Mouse (Mus musculus): ENCODE results near the gene Cela3b. TPM values are rescaled to one million over a fixed set of nuclear protein-coding genes. Genes with fewer than 3 reads are reported as not detected.

Cela3b gene
- polyA plus RNA-seq, 1 experiment from 2014 or later: not detected

GRCm38 (mm10) chr4:137460676-137461075 lies 30.3 kb upstream of the Cela3b start:
- WGBS: 71% methylated on average over 14 of the region's 14 CpGs
- ATAC-seq (replicated peaks; ENCODE audit: insufficient number of reproducible peaks, insufficient read depth, low FRiP score, low read depth): no peak

GRCm38 (mm10) chr4:137458861-137459260 lies 28.5 kb upstream of the Cela3b start:
- Histone ChIP-seq H3K4me1 (replicated peaks) (peaks cover 19% of the 10 kb centered on the region), H3K4me3 (no peak overlapping the region), H3K9ac (no peak overlapping the region), H3K36me3 (no peaks in the 10 kb centered on the region), H3K27ac (no peak overlapping the region), H3K4me2 (no peak overlapping the region), H3K9me3 (replicated peaks) (no peaks in the 10 kb centered on the region), H3K27me3 (no peaks in the 10 kb centered on the region)
- WGBS: 52% methylated on average over 5 of the region's 5 CpGs
- no peak for ATAC-seq (replicated peaks; ENCODE audit: insufficient number of reproducible peaks, insufficient read depth, low FRiP score, low read depth)

More at GRCm38 (mm10) chr4:137460676-137461075, 30.3 kb upstream of the Cela3b start:
- H3K27ac ChIP-seq: peak overlapping the region; percentile 70
- no peaks in the 10 kb centered on the region for H3K36me3 ChIP-seq
- H3K4me2 ChIP-seq: no peak overlapping the region
- no peaks in the 10 kb centered on the region for H3K27me3 ChIP-seq
- no peaks in the 10 kb centered on the region for H3K9me3 ChIP-seq (replicated peaks)
- H3K4me1 ChIP-seq (replicated peaks): peaks cover 33% of the 10 kb centered on the region
- H3K9ac ChIP-seq: no peak overlapping the region
- H3K4me3 ChIP-seq: no peak overlapping the region

- Histone ChIP-seq H3K27ac (no peak overlapping the region), H3K4me2 (no peak overlapping the region), H3K27me3 (no peaks in the 10 kb centered on the region), H3K36me3 (no peaks in the 10 kb centered on the region), H3K9ac (no peak overlapping the region), H3K9me3 (replicated peaks) (no peaks in the 10 kb centered on the region), H3K4me3 (no peak overlapping the region), H3K4me1 (replicated peaks) (peaks cover 24% of the 10 kb centered on the region)
- WGBS: 78% methylated on average over 9 of the region's 9 CpGs
- ATAC-seq (replicated peaks; ENCODE audit: insufficient number of reproducible peaks, insufficient read depth, low FRiP score, low read depth): no peak
Measured at GRCm38 (mm10) chr4:137458310-137458709, 28.0 kb upstream of the Cela3b start.

- Histone ChIP-seq H3K36me3 (no peaks in the 10 kb centered on the region), H3K4me1 (replicated peaks) (peaks cover 22% of the 10 kb centered on the region), H3K9ac (no peak overlapping the region), H3K4me3 (no peak overlapping the region), H3K27ac (no peak overlapping the region), H3K27me3 (no peaks in the 10 kb centered on the region), H3K9me3 (replicated peaks) (no peaks in the 10 kb centered on the region), H3K4me2 (no peak overlapping the region)
- no peak for ATAC-seq (replicated peaks; ENCODE audit: insufficient number of reproducible peaks, insufficient read depth, low FRiP score, low read depth)
- 30% methylated on average over 4 of the region's 4 CpGs for WGBS
Measured at GRCm38 (mm10) chr4:137457292-137457691, 27.0 kb upstream of the Cela3b start.

DNA sequence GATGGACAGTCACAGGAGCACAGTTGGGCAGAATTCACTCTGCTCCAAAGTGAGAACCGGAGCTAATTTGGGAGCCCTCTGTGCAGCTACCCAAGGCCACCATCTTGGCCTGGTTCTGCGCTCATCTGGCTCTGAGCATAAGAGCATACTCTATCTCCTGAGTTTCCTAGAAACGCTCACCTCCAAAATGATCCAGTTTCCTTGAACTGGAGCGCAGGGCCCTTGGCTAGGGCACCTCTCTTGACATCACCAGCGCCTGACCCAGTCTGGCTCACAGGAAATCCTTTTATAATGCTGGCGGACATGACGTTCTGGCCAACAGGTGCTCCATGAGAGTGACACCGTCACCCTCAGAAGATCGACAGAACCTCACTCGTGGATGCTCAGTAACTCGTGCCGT lies 26.2 kb upstream of the Cela3b start:
- 83% methylated on average over 12 of the region's 12 CpGs for WGBS

GRCm38 (mm10) chr4:137454582-137454981 lies 24.2 kb upstream of the Cela3b start:
- 83% methylated on average over 14 of the region's 14 CpGs for WGBS
- H3K9ac ChIP-seq: no peak overlapping the region
- H3K9me3 ChIP-seq (replicated peaks): no peaks in the 10 kb centered on the region
- no peak overlapping the region for H3K4me3 ChIP-seq
- H3K4me2 ChIP-seq: no peak overlapping the region
- H3K36me3 ChIP-seq: no peaks in the 10 kb centered on the region
- ATAC-seq (replicated peaks; ENCODE audit: insufficient number of reproducible peaks, insufficient read depth, low FRiP score, low read depth): no peak
- no peaks in the 10 kb centered on the region for H3K27me3 ChIP-seq
- H3K4me1 ChIP-seq (replicated peaks): peaks cover 20% of the 10 kb centered on the region; the same call in 1 of the 2 replicates
- H3K27ac ChIP-seq: no peak overlapping the region

More for the DNA sequence above, 26.2 kb upstream of the Cela3b start:
- no peak overlapping the region for H3K4me3 ChIP-seq
- no peak for ATAC-seq (replicated peaks; ENCODE audit: insufficient number of reproducible peaks, insufficient read depth, low FRiP score, low read depth)
- no peak overlapping the region for H3K9ac ChIP-seq
- H3K9me3 ChIP-seq (replicated peaks): no peaks in the 10 kb centered on the region
- no peaks in the 10 kb centered on the region for H3K36me3 ChIP-seq
- H3K27ac ChIP-seq: no peak overlapping the region
- peaks cover 20% of the 10 kb centered on the region for H3K4me1 ChIP-seq (replicated peaks)
- no peak overlapping the region for H3K4me2 ChIP-seq
- H3K27me3 ChIP-seq: no peaks in the 10 kb centered on the region

GRCm38 (mm10) chr4:137453234-137453767 lies 23.0 kb upstream of the Cela3b start, which contains the start of gene 1700013G24Rik:
Gene 1700013G24Rik, plus strand, starts transcription at chr4:137453284.
- Histone ChIP-seq H3K27me3 (no peaks in the 10 kb centered on the region), H3K9me3 (replicated peaks) (no peaks in the 10 kb centered on the region), H3K9ac (no peak within 1 kb of the TSS), H3K4me3 (no peak within 1 kb of the TSS), H3K27ac (no peak within 1 kb of the TSS), H3K4me1 (replicated peaks) (peaks cover 30% of the 10 kb centered on the region), H3K4me2 (no peak within 1 kb of the TSS), H3K36me3 (no peaks in the 10 kb centered on the region)
- 87% methylated on average over 8 of the region's 8 CpGs for WGBS
- ATAC-seq (replicated peaks; ENCODE audit: insufficient number of reproducible peaks, insufficient read depth, low FRiP score, low read depth): no peak

GRCm38 (mm10) chr4:137452190-137452589 lies 21.9 kb upstream of the Cela3b start:
- Histone ChIP-seq H3K4me3 (no peak overlapping the region), H3K9ac (no peak overlapping the region), H3K9me3 (replicated peaks) (no peaks in the 10 kb centered on the region), H3K27ac (no peak overlapping the region), H3K36me3 (no peaks in the 10 kb centered on the region), H3K4me2 (no peak overlapping the region), H3K4me1 (replicated peaks) (peaks cover 35% of the 10 kb centered on the region), H3K27me3 (no peaks in the 10 kb centered on the region)
- no peak for ATAC-seq (replicated peaks; ENCODE audit: insufficient number of reproducible peaks, insufficient read depth, low FRiP score, low read depth)
- WGBS: 89% methylated on average over 6 of the region's 6 CpGs

- Histone ChIP-seq H3K27me3 (no peaks in the 10 kb centered on the region), H3K4me2 (no peak overlapping the region), H3K4me1 (replicated peaks) (peaks cover 30% of the 10 kb centered on the region), H3K4me3 (no peak overlapping the region), H3K9ac (no peak overlapping the region), H3K9me3 (replicated peaks) (no peaks in the 10 kb centered on the region), H3K27ac (peak overlapping the region; percentile 76), H3K36me3 (no peaks in the 10 kb centered on the region)
- WGBS: 67% methylated on average over 10 of the region's 10 CpGs
- ATAC-seq (replicated peaks; ENCODE audit: insufficient number of reproducible peaks, insufficient read depth, low FRiP score, low read depth): 0 out of 2 replicates have a peak, but pooled peaks have one; percentile 20
Measured at GRCm38 (mm10) chr4:137449715-137450114, 19.4 kb upstream of the Cela3b start.

DNA sequence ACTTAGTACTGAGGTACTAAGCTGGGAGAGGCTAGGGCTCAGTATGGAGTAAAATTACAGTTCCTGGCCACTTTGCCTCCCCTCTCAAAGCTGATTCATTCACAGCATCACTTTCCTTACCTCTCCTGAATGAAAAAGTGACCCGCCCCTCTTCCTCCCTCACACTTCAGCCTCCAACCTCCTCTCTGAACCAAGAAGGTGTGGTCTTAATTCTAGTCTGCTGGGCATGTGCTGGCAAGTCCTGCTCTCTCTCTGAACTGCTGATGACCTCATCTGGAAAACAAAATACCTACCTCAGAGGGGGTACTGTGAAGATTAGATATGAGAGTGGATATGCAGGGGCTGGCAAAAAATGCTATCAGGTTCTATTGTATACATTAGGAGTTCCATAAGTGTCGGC lies 18.8 kb upstream of the Cela3b start:
- Histone ChIP-seq H3K4me1 (replicated peaks) (peaks cover 30% of the 10 kb centered on the region), H3K9me3 (replicated peaks) (no peaks in the 10 kb centered on the region), H3K27me3 (no peaks in the 10 kb centered on the region), H3K4me3 (no peak overlapping the region), H3K36me3 (no peaks in the 10 kb centered on the region), H3K9ac (no peak overlapping the region), H3K27ac (peak overlapping the region; percentile 76), H3K4me2 (no peak overlapping the region)
- WGBS: 37% methylated on average over 2 of the region's 2 CpGs
- ATAC-seq (replicated peaks; ENCODE audit: insufficient number of reproducible peaks, insufficient read depth, low FRiP score, low read depth): no peak

GRCm38 (mm10) chr4:137448641-137449040 lies 18.3 kb upstream of the Cela3b start:
- no peak for ATAC-seq (replicated peaks; ENCODE audit: insufficient number of reproducible peaks, insufficient read depth, low FRiP score, low read depth)

GRCm38 (mm10) chr4:137448197-137448596 lies 17.9 kb upstream of the Cela3b start:
- no peaks in the 10 kb centered on the region for H3K27me3 ChIP-seq
- WGBS: 19% methylated on average over 6 of the region's 6 CpGs
- no peak overlapping the region for H3K4me3 ChIP-seq
- peak overlapping the region; percentile 76 for H3K27ac ChIP-seq
- H3K9ac ChIP-seq: 0 out of 2 replicates have a peak overlapping the region, but pooled peaks have one; percentile 14
- no peaks in the 10 kb centered on the region for H3K9me3 ChIP-seq (replicated peaks)
- H3K4me2 ChIP-seq: peak overlapping the region; percentile 16
- peak; percentile 65 for ATAC-seq (replicated peaks; ENCODE audit: insufficient number of reproducible peaks, insufficient read depth, low FRiP score, low read depth)
- no peaks in the 10 kb centered on the region for H3K36me3 ChIP-seq
- H3K4me1 ChIP-seq (replicated peaks): peaks cover 22% of the 10 kb centered on the region

More at GRCm38 (mm10) chr4:137448641-137449040, 18.3 kb upstream of the Cela3b start:
- Histone ChIP-seq H3K4me2 (peak overlapping the region; percentile 16), H3K36me3 (no peaks in the 10 kb centered on the region), H3K4me1 (replicated peaks) (peaks cover 26% of the 10 kb centered on the region), H3K4me3 (no peak overlapping the region), H3K27ac (peak overlapping the region; percentile 76), H3K27me3 (no peaks in the 10 kb centered on the region), H3K9me3 (replicated peaks) (no peaks in the 10 kb centered on the region), H3K9ac (0 out of 2 replicates have a peak overlapping the region, but pooled peaks have one; percentile 14)
- WGBS: 29% methylated on average over 2 of the region's 2 CpGs

Measured in heart, embryonic 15.5 days (tissue).